Mouse (Mus musculus): ENCODE measurements around the gene Kif4. TPM values are rescaled to one million over a fixed set of nuclear protein-coding genes. Genes with fewer than 3 reads are reported as not detected.

The Kif4 gene
- total RNA-seq (2021): 1 to 10 TPM in 1 of 2 experiments, under 1 TPM in 1; 0.89 to 1.0 TPM
- long read RNA-seq, experiment 1, full-length matches to known transcripts: 1 of 2 reads
- long read RNA-seq, experiment 1, partial matches to known transcripts: 1 of 2 reads
- long read RNA-seq, experiment 1, other reads (novel, unspliced or antisense): 0 of 2 reads
- long read RNA-seq, experiment 2: 0 reads

DNA sequence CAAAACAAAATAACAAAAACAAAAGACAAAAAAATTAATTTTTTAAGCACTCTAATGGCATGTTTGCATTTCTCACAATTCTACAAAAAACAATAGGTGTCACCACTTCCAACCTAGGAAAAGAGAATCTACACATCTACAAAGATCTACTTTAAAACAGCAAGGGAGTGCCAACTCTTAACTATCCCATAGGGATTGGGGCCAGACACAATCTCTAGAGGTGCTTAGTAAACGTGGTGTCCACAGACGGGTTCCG, at the start of gene Kif4:
Gene Kif4 (plus strand): TSS at position 192 of the 256 bp plus-strand sequence.
- no peak for DNase-seq (ENCODE audit: low spot score in 2 of 2)

DNA sequence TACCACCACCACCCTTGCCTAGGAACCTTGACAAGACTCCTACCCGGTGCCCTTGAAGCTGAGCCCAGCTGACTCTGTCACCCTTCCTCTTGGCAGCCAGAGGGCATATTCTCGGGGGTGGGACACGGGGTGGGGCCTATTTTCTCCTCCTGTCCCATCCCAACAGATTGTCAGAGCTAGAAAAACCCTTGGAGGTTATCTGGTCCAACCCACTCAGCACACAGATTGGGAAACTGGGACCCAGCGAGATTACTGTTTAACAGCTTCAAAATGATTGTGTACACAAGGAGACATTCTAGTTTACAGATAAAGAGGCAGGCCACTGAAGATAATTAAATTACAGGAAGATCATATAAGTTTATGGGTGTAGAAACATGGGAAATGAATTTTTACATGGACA, 30.7 kb upstream of the Kif4 start, which contains the start of gene P2ry4:
Gene P2ry4 (minus strand): TSS at position 79 of the 400 bp plus-strand sequence.
- DNase-seq (ENCODE audit: low spot score in 2 of 2): no peak

DNA sequence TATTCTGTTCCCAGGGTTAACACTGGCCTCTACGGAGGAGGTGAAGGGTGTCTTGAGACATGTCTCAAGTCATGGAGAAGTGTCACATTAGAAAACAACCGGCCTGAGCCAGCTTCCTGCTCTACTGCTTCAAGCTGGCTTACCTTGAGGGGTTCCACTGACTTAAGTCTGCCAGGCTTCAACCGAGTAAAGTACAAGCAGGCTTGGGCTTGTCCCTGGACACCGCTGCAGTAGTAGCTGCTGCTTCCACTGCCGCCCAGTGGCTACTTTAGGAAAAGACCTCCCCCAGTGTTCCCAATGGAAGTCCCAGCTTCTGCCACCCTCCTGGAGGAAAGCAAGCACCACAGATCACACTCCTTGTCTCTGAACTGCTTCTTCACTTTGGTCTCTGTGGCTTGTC, 28.1 kb upstream of the Kif4 start:
- DNase-seq (ENCODE audit: low spot score in 2 of 2): peak; percentile 57 to 60

DNA sequence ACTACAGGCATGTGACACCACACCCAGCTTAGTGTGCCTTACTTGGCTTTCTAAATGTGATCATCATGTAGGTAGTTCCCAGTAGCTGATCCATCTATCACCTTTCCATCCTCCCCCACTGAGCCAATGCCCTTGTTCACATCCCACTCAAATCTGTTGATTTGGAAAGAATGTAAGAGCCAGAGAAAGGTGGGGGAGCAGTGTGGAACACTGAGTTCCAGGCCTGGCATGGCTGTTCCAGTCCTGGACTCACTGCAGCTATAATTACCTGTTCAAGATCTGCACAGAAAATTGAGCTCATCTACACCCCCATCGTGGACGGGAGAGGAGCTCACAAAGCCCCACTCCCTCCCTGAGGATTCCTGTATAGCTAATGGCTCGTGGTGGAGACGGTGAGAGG, 25.8 kb upstream of the Kif4 start:
- DNase-seq (ENCODE audit: low spot score in 2 of 2): peak; percentile 5 to 24

DNA sequence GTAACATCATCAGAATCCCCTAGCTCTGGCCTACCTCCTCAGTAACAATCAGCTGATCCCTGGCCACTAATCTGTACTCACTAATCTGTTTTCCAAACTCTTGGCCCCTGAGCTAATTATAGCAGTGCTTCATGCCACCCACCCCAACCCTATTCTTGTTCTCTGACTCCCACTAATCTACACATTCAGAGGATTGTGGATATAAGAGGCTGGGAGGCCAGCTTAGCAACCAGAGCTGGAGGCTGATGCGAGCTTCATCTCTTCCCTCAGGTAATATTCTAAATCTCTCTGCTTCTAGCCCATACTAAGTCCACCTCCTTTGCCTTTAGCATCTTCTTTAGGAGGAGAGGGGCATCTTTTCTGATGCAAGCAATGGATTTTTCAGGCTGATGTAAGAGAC, 20.2 kb upstream of the Kif4 start, which contains the start of gene Arr3:
Gene Arr3 (plus strand): TSS at position 184 of the 400 bp plus-strand sequence.
- DNase-seq (ENCODE audit: low spot score in 2 of 2): no peak

DNA sequence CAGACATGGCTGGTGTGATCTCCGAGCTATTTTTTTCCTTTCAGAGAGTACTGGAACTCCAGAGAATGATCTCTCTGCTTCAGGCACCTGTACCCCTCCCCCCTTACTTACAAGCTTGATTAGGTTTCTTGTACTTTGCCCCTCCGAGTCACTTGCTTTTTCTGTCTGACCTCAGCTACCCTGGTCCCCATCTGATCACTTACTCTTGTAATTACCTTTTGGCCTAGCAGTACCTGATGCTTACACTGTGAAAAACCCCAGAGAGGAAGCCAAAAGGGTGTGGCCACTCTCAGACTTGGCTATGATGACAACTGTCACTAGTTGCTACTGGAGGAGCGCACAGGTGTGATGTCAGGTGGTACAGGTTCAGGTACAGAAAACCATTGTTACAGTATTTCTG, 7.0 kb upstream of the Kif4 start:
- DNase-seq (ENCODE audit: low spot score in 2 of 2): no peak

DNA sequence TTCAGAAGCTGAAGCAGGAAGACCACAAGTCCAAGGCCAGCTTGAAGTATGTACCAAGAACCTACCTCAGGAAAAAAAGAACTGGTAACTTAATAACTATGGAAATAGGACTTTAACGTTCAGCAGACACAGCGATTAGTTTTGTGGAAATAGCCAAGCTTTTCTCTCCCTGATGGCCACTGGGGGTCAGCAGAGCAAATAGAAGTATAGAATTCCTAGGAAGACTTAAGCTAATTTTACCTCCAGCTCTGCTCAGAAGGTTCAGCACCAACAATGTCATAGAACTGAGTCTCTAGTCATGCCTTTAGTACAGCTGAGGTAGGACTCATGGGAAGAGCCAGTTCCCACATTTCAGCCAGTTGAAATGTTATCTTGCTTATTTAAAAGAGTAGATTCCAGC, 4.2 kb upstream of the Kif4 start:
- no peak for DNase-seq (ENCODE audit: low spot score in 2 of 2)

DNA sequence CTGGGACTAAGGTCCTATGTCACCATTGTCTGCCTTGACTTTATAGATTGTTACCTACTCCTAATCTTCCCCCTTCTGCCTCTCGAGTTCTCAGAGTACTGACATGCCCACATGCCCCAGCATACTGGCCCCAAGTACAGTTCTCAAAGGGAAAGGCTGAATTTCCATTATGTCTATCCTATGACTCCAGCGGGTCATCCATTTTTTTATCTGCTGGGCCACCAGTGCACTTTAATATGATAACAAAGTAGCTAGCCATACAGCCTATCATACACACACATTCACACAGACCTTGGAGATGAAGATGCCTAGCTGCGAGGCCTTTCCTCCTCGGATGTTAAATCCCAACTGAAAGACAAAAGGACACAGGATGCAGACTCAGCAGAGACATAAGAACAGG, 1.3 kb upstream of the Kif4 start:
- no peak for DNase-seq (ENCODE audit: low spot score in 2 of 2)

DNA sequence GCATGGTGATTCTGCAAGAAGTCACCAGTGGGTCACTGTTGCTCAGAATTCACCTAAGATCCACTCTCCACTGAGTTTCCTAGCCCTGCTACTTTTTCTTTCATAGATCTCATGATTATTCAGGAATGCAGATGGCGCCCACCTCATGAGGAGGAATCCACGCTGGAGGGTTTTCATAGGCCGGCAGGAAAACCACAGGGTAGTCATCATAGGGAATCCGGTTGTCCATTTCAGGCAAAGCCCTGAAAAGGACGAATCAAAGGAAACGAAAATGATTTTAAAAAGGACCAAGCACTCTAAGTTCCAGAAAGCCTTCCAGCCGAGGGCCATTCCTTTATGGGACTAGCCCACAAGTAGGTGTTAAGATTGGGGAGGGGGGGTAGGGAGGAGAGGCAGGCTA, 391 bp upstream of the Kif4 start:
- no peak for DNase-seq (ENCODE audit: low spot score in 2 of 2)

DNA sequence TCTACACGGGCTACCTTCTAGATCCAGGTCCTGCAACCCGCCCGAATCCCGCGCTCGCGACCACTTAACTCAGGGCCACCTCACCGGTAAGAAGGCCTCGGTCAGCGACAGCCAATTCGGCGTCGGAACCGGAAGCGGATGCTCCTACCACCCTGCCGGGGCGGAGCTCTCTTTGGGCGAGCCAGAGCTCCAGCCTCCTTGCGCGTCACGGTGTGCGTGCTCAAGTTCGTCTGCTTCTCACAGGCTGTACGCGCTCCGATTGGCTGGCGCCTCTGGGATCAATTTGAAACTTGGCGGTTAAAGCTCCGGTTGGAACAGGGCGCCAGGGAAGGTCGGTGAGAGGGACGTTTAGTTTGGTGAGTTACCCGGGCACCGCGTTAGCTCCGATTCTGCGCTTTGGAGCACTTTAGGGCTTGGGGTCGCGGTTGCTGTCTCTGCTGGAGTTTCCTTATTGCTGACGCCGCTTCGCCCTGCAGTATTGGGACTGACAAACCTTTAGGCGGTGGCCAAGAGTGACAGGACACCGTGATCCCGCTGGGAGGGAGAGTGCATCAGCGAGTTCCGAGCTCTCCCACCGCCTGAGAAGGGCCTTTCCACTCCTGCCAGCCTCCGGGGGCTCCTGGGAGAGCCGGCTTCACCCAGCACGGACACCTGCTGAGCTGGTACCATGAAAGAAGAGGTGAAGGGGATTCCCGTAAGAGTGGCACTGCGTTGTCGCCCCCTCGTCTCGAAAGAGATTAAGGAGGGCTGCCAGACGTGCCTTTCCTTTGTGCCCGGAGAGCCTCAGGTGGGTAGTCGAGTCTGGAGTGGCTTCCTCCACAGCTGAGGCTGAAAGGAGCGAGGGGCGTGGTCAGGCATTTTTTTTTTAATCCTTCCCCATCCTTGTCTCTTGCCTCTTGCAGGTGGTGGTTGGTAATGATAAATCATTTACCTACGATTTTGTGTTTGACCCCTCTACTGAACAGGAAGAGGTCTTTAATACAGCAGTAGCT, 561 bp downstream of the Kif4 start, which contains the start of gene Pdzd11:
Gene Pdzd11 (minus strand): TSS at position 767 of the 992 bp plus-strand sequence.
- peak; percentile 81 to 87 for DNase-seq (ENCODE audit: low spot score in 2 of 2)

DNA sequence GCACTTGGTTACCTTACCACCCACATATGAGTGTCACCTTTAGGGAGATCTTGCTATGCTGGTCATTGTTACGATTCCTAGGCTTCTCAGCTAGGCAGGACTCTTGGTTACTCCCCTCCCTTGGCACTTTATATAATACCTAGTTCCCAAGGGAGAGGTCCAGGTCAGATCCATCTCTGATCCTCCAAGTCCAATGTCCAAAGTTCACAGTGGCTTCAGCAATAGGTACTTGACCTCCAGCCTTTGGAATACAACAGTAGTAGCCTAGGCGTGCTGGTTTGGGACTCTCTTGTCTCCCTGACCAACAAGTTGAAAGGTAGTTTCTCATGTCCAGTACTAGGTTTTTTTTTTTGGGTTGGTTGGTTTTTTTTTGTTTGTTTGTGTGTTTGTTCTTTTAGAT, 3.5 kb downstream of the Kif4 start:
- no peak for DNase-seq (ENCODE audit: low spot score in 2 of 2)

DNA sequence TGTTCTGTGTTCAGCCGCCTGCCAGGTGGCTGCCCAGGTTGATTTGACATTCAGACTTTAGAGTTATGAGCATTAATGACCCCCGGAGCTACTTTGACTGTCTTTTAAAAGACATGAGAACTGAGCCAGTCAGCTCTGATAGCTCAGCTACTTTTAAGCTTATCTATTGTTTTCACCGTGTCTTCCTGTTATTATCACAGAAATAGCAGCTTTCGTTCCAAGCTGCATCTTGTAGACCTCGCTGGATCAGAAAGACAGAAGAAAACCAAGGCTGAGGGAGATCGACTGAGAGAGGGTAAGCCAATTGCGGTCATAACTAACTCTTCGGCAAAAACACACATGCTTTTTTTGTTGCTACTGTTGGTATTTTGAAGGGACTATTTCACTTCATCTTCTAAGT, 12.9 kb downstream of the Kif4 start:
- DNase-seq (ENCODE audit: low spot score in 2 of 2): no peak

DNA sequence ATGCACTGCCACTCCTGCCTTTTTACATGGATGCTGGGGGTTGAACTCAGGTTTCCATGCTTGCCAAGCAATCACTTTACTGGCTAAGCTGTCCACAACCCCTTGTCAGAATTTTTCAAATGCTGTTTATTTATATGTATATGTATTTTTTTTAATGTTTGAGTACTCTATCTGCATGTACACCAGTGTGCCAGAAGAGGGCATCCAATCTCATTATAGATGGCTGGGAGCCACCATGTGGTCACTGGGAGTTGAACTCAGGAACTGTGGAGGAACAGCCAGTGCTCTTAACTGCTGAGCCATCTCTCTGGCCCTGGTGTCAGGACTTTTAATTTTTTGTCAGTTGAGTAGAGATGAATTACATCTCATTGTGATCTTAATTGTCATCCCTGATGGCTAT, 27.3 kb downstream of the Kif4 start:
- no peak for DNase-seq (ENCODE audit: low spot score in 2 of 2)

DNA sequence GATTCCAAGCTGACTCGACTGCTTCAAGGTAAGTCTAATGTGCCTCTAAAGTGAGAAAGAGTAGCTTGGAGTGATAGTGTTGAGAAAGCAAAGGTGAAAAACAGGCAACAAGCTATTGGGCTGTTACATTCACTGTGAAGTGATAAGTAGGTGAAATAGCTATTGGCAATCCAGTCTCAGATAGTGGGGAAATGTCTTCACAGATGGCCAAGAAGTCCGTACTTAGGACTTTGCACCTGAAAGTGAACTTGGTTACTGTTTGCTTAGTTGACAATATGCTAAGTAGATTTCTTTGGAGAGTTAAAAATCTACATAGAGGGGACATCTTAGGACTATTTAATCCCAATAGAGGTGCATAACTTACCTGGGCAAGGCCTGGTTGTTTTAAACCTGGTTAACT, 39.3 kb downstream of the Kif4 start:
- DNase-seq (ENCODE audit: low spot score in 2 of 2): no peak

DNA sequence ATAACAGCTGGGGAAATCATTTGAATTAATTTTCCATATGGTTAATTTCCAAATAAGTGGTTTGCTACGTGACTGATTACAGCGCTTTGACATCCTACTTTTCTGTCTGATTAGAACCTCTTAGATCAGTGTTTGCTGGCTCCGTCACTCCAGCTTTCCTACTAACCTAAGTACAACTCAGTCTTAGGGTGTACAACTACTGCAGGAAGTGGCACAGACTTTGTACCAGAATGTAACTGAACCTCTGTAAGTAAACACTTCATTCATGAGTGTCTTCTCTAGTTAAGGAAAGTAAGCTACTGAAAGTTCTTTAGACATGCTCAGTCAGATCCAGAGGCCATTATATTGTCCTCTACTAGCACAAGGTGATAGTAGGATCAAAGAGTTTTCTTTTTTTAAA, 52.7 kb downstream of the Kif4 start:
- no peak for DNase-seq (ENCODE audit: low spot score in 2 of 2)

DNA sequence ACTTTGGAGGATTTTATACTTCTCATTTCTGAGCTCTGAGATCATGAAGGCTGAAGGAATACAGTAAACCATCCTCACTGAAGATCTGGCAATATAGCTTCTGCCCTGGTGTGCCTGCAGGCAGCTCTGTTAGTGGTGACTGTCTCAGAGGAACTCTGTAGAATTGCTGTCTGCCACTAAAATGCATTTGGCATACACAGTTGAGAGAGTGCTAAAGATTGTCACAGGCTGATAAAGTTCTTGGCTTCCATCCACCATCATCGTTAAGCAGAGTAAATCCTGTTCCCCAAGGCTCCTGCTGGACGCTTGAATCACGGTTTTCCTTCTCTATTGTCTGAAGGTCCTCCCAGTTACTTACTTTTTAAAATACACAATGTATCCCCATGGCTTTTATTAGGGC, 61.0 kb downstream of the Kif4 start:
- no peak for DNase-seq (ENCODE audit: low spot score in 2 of 2)

DNA sequence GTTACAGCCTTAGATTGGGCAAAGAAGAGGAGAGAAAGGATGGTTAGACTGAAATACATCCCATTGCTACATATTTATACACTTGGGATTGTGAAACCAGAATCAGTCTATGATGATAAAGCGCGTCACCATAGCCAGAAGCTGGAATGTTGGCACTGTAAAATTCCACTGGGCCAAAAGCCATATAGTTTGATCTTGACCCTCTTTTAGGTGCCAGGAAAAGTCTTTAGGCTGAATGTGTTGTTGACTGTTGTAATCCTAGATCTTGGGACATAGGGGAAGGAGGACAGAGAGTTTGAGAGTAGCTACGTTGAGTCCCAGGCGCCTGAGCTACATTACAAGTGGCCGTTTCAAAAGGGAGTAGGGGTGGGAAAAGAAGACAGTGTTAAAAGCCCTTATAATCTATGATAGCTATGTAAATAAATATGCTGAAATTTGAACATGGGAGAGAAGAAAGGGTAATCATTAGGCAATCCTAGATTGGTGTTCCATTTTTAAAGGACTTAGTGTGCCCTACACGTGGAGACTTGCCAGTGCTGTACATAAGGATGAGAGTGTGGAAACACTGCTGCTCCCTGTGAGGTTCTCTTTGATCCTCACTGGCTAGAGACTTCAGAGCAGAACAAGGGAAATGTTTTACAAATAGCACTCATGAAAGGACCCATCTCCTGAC, 62.0 kb downstream of the Kif4 start:
- DNase-seq (ENCODE audit: low spot score in 2 of 2): no peak

DNA sequence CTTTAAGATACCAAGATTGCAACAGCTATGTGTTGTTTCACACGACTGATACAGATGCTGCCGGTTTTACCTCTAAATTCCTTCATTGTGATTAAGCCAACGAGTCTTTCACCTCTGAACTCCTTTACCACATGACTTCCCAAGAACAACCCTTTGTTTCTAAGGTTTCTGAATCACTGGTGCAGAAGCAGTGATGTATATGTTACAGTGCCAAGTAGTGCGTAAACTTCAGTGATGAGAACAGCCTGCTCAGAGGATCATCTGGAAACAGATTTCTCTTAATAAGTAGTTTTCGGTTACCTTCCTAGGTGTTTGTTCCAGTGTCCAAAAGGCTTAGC, 62.5 kb downstream of the Kif4 start:
- no peak for DNase-seq (ENCODE audit: low spot score in 2 of 2)

DNA sequence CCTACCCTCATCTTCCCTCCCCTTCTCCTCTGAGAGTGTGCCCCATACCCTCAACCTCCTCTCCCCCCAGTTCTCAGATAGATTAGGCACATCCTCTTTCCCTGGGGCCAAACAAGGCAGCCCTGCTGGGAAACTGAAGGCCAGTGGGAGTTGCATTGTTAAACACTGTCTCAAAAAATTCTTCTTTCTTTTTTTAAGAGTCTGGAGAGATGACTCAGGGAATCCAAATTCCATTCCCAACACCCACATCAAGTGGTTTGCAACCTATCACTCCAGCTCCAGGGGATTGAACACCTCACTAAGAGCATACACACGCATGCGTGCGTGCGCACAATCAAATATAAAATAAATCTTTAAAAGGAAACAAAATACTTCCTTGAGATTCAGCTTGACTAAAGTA, 71.2 kb downstream of the Kif4 start:
- DNase-seq (ENCODE audit: low spot score in 2 of 2): no peak

DNA sequence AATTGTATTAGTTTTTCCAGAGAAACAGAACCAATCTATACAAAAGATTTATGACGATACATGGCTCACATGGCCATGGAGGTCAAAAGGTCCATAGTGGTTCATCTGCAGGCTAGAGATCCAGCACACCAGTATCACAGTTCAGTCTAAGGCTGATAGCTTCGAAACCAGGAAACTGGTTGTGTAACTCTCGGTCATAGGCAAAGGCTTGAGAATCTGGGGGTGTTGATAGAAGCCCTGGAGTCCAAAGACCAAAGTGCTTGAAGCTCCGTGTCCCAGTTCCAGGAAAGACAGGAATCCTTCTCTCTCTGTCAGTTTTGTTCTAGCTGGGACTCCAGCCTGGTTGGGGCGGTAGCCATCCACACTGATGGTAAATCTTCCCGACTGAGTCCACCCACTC, 82.5 kb downstream of the Kif4 start:
- DNase-seq (ENCODE audit: low spot score in 2 of 2): no peak

DNA sequence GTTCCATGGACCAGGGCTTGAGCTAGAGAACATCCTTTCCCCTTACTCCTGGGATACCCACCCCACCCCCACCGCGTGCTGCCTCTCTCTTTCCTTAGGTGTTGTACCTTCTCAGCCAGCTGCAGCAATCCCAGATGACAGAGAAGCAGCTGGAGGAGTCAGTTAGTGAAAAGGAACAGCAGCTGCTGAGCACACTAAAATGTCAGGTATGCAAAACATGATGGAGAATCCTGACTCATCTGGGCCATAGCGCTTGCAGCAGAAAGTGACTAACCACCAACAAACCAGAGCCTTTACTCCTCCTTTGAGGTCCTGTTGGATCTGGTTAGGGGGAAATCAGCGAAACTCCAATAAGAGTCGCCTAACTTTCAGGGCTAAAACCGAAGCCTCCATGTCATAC, 90.6 kb downstream of the Kif4 start:
- DNase-seq (ENCODE audit: low spot score in 2 of 2): no peak

DNA sequence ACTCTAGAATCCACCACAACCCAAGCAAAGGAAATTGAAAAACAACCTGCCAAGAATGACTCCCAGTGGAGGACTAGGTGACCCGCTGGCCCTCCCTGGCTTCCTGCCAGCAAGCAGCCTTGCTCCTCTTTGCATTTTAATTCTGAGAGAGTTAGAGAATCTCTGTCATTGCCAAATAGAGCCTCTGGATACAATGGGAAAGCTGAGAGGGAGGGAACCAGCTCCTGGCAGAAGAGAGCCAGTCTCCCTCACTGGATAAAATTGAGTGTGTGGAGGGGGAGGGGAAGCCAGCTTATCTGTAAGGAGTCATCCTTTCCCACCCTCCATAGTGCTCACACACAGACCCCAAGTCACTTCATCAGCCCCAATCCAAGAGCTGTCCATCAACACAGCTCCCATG, 103.4 kb downstream of the Kif4 start:
- no peak for DNase-seq (ENCODE audit: low spot score in 2 of 2)

Data from left cerebral cortex, adult 18-20 months (tissue).